In genomic region chr5:142906532-142907047, GRCm38 (mm10) we compare ENCODE assay signal across 8 mouse cellular contexts. TPM values are rescaled to one million over a fixed set of nuclear protein-coding genes. Genes with fewer than 3 reads are reported as not detected.
DNase-seq lines count a peak whose midpoint lies in the region; ATAC-seq and TF ChIP-seq lines count a peak whose summit lies in the region.

Gene Actb (minus strand): TSS chr5:142906754.

- H3K9me3 ChIP-seq in MEL (replicated peaks; ENCODE audit: insufficient read depth, low read length), result no peaks in the 10 kb centered on the region
- H3K9me3 ChIP-seq in hindbrain, embryonic 10.5 days, result no peaks in the 10 kb centered on the region
- H3K9me3 ChIP-seq in lung, postnatal 0 days (ENCODE audit: low read length), result no peaks in the 10 kb centered on the region

- ATAC-seq in frontal cortex, adult (ENCODE audit: low TSS enrichment), result peak; percentile 60
- ATAC-seq in lung, postnatal 0 days, result peak; percentile 65

- H3K4me1 ChIP-seq in MEL (ENCODE audit: control insufficient read depth in 1 of 2, insufficient read depth in 2 of 2, low read length in 2 of 2), result peaks cover 11 to 44% of the 10 kb centered on the region in 2 experiments
- H3K4me1 ChIP-seq in hindbrain, embryonic 10.5 days (replicated peaks), result peaks cover 56% of the 10 kb centered on the region
- H3K4me1 ChIP-seq in lung, postnatal 0 days (ENCODE audit: insufficient read depth, low read depth, low read length), result peaks cover 32% of the 10 kb centered on the region

- peak; percentile 96 for DNase-seq in MEL (ENCODE audit: low read depth, low spot score)
- DNase-seq in cerebellum, adult 8-10 months, result peak; percentile 96
- peak; percentile 97 for DNase-seq in hindbrain, embryonic 10.5 days (ENCODE audit: low spot score)
- peak; percentile 96 for DNase-seq in layer of hippocampus, adult 9-11 months
- DNase-seq in lung, postnatal 0 days (ENCODE audit: low spot score), result peak; percentile 98
- DNase-seq in ovary, postnatal 14 days (ENCODE audit: low spot score), result peak; percentile 97
- peak; percentile 98 for DNase-seq in thymus, postnatal 14 days

- no peak for TF ChIP-seq CTCF in MEL (IDR thresholded peaks at IDR 0.05 in 2 of 3, conservative IDR thresholded peaks at IDR 0.05 in 1 of 3; ENCODE audit: control insufficient read depth in 1 of 3, insufficient read depth in 1 of 3, low read depth in 2 of 3, low read length in 3 of 3, poor library complexity in 1 of 3, severe bottlenecking in 1 of 3)
- TF ChIP-seq CTCF in lung, postnatal 0 days (IDR thresholded peaks at IDR 0.05), result peak; percentile 34; the same call in 1 of the 2 replicates

- TF ChIP-seq POLR2A in MEL (IDR thresholded peaks at IDR 0.05; ENCODE audit: control insufficient read depth in 1 of 2, insufficient read depth in 1 of 2, low read depth in 1 of 2, low read length in 2 of 2, poor library complexity in 1 of 2), result peak; percentile 99 to 100

- peaks cover 22% of the 10 kb centered on the region for H3K79me2 ChIP-seq in MEL (ENCODE audit: control insufficient read depth, insufficient read depth, low read length, poor library complexity)

- peaks cover 13 to 36% of the 10 kb centered on the region in 2 experiments for H3K36me3 ChIP-seq in MEL (ENCODE audit: control insufficient read depth in 1 of 2, insufficient read depth in 2 of 2, low read length in 2 of 2)
- peaks cover 43% of the 10 kb centered on the region for H3K36me3 ChIP-seq in hindbrain, embryonic 10.5 days
- H3K36me3 ChIP-seq in lung, postnatal 0 days (ENCODE audit: insufficient read depth, low read length), result peaks cover 37% of the 10 kb centered on the region

- H3K4me2 ChIP-seq in lung, postnatal 0 days (replicated peaks; ENCODE audit: low read depth, low read length), result peak within 1 kb of the TSS; percentile 80

- WGBS in hindbrain, embryonic 10.5 days, result under 1% methylated on average over 41 of the region's 41 CpGs
- 1% methylated on average over 40 of the region's 41 CpGs for WGBS in lung, postnatal 0 days

- peak within 1 kb of the TSS; percentile 95 for H3K9ac ChIP-seq in MEL (ENCODE audit: control insufficient read depth, low read depth, low read length, poor library complexity, severe bottlenecking)
- H3K9ac ChIP-seq in lung, postnatal 0 days (replicated peaks; ENCODE audit: low read depth), result peak within 1 kb of the TSS; percentile 100

- H3K27ac ChIP-seq in MEL (ENCODE audit: control insufficient read depth, low read depth, low read length), result peak within 1 kb of the TSS; percentile 96
- H3K27ac ChIP-seq in hindbrain, embryonic 10.5 days, result peak within 1 kb of the TSS; percentile 100
- peak within 1 kb of the TSS; percentile 100 for H3K27ac ChIP-seq in lung, postnatal 0 days (ENCODE audit: low read length)

- H3K4me3 ChIP-seq in MEL (ENCODE audit: control insufficient read depth in 1 of 2, insufficient read depth in 1 of 2, low read depth in 2 of 2, low read length in 2 of 2), result peak within 1 kb of the TSS; percentile 66 to 95
- H3K4me3 ChIP-seq in hindbrain, embryonic 10.5 days, result peak within 1 kb of the TSS; percentile 97
- H3K4me3 ChIP-seq in lung, postnatal 0 days (ENCODE audit: low read depth, low read length), result peak within 1 kb of the TSS; percentile 100

- H3K27me3 ChIP-seq in MEL (ENCODE audit: control insufficient read depth in 1 of 2, insufficient read depth in 2 of 2, low read length in 2 of 2), result no peaks in the 10 kb centered on the region
- H3K27me3 ChIP-seq in hindbrain, embryonic 10.5 days (ENCODE audit: insufficient read depth, poor library complexity, severe bottlenecking), result peaks cover 6% of the 10 kb centered on the region; the same call in 1 of the 2 replicates
- no peaks in the 10 kb centered on the region for H3K27me3 ChIP-seq in lung, postnatal 0 days (replicated peaks; ENCODE audit: insufficient read depth, low read length)

- no peak for TF ChIP-seq RAD21 in MEL (IDR thresholded peaks at IDR 0.05; ENCODE audit: low read depth, low read length)

- no peak; a peak in 1 of 4 replicates for TF ChIP-seq EP300 in MEL (IDR thresholded peaks at IDR 0.05; ENCODE audit: low read depth in 1 of 2, low read length in 2 of 2)
- peak; percentile 44 for TF ChIP-seq EP300 in lung, postnatal 0 days (IDR thresholded peaks at IDR 0.05)

TF ChIP-seq in MEL, 35 proteins besides CTCF, POLR2A, EP300 and RAD21:
- peak; percentile 61; the same call in 1 of the 2 replicates for TF ChIP-seq BHLHE40 (IDR thresholded peaks at IDR 0.05; ENCODE audit: borderline replicate concordance, low read depth, low read length)
- peak; percentile 55; the same call in 1 of the 2 replicates for TF ChIP-seq MYC (IDR thresholded peaks at IDR 0.05; ENCODE audit: low read depth, low read length)
- TF ChIP-seq TBP (IDR thresholded peaks at IDR 0.05; ENCODE audit: low read depth, low read length), result peak; percentile 99
- TF ChIP-seq RCOR1 (IDR thresholded peaks at IDR 0.05; ENCODE audit: low read depth, low read length), result peak; percentile 69
- no peak for TF ChIP-seq USF2 (IDR thresholded peaks at IDR 0.05; ENCODE audit: borderline replicate concordance in 1 of 2, insufficient read depth in 1 of 2, low read depth in 1 of 2, low read length in 2 of 2)
- peak; percentile 76 for TF ChIP-seq ETS1 (IDR thresholded peaks at IDR 0.05; ENCODE audit: low read depth, low read length)
- TF ChIP-seq KAT2A (conservative IDR thresholded peaks at IDR 0.05; ENCODE audit: low read depth, low read length), result no peak; the same call in 1 of the 2 replicates
- TF ChIP-seq SIN3A (IDR thresholded peaks at IDR 0.05; ENCODE audit: low read length), result peak; percentile 80
- TF ChIP-seq POLR2AphosphoS5 (IDR thresholded peaks at IDR 0.05; ENCODE audit: borderline replicate concordance, low read depth, low read length), result peak; percentile 99; the same call in 1 of the 2 replicates
- peak; percentile 72 for TF ChIP-seq TCF12 (IDR thresholded peaks at IDR 0.05; ENCODE audit: low read depth, low read length)
- no peak for TF ChIP-seq ZC3H11A (IDR thresholded peaks at IDR 0.05; ENCODE audit: low read depth, low read length)
- peak; percentile 46; the same call in 1 of the 2 replicates for TF ChIP-seq NRF1 (IDR thresholded peaks at IDR 0.05; ENCODE audit: insufficient read depth, low read depth, low read length, poor library complexity, severe bottlenecking)
- TF ChIP-seq ZNF384 (IDR thresholded peaks at IDR 0.05; ENCODE audit: low read depth, low read length), result peak; percentile 100
- no peak for TF ChIP-seq CHD2 (IDR thresholded peaks at IDR 0.05; ENCODE audit: low read length)
- peak; percentile 76; the same call in 1 of the 2 replicates for TF ChIP-seq ZKSCAN1 (IDR thresholded peaks at IDR 0.05; ENCODE audit: low read depth, low read length)
- no peak for TF ChIP-seq GATA1 (IDR thresholded peaks at IDR 0.05; ENCODE audit: low read depth, low read length)
- TF ChIP-seq POLR2AphosphoS2 (IDR thresholded peaks at IDR 0.05; ENCODE audit: low read length), result peak; percentile 98
- TF ChIP-seq MAFK (IDR thresholded peaks at IDR 0.05; ENCODE audit: borderline replicate concordance, low read depth, low read length), result no peak
- peak; percentile 100 for TF ChIP-seq NELFE (IDR thresholded peaks at IDR 0.05; ENCODE audit: low read depth, low read length)
- TF ChIP-seq ZMIZ1 (IDR thresholded peaks at IDR 0.05; ENCODE audit: low read depth, low read length), result peak; percentile 100
- no peak for TF ChIP-seq UBTF (IDR thresholded peaks at IDR 0.05; ENCODE audit: borderline replicate concordance, insufficient read depth, low read depth, low read length)
- TF ChIP-seq USF1 (IDR thresholded peaks at IDR 0.05; ENCODE audit: low read depth, low read length), result peak; percentile 60; the same call in 1 of the 2 replicates
- TF ChIP-seq E2F4 (IDR thresholded peaks at IDR 0.05; ENCODE audit: borderline replicate concordance, low read depth, low read length), result no peak
- TF ChIP-seq MXI1 (IDR thresholded peaks at IDR 0.05; ENCODE audit: low read depth, low read length), result peak; percentile 30; the same call in 1 of the 2 replicates
- no peak for TF ChIP-seq CHD1 (IDR thresholded peaks at IDR 0.05; ENCODE audit: low read depth, low read length)
- TF ChIP-seq TAL1 (IDR thresholded peaks at IDR 0.05; ENCODE audit: low read length), result no peak
- peak; percentile 73 for TF ChIP-seq HCFC1 (IDR thresholded peaks at IDR 0.05; ENCODE audit: low read depth, low read length)
- TF ChIP-seq GABPA (IDR thresholded peaks at IDR 0.05; ENCODE audit: low read depth, low read length), result no peak
- TF ChIP-seq ELF1 (IDR thresholded peaks at IDR 0.05; ENCODE audit: low read depth, low read length), result peak; percentile 66
- TF ChIP-seq MAX (IDR thresholded peaks at IDR 0.05; ENCODE audit: low read length), result peak; percentile 73
- peak; percentile 99 for TF ChIP-seq MAZ (IDR thresholded peaks at IDR 0.05; ENCODE audit: low read depth, low read length)

RNA-seq across cellular contexts. Expression of gene Actb, which starts in this region (rescaled TPM):
- total RNA-seq in MEL (2012; rRNA removed), result 3,019 and 3,042 TPM in 2 replicates
- polyA plus RNA-seq in MEL (2012; ENCODE audit: insufficient read depth in 1 of 2, insufficient read length in 2 of 2, low read depth in 1 of 2, low replicate concordance in 2 of 2, missing spikeins in 1 of 2), result 1,000 to 10,000 TPM; 1,403 to 4,417 TPM
- 14,349 and 15,462 TPM in 2 replicates for polyA plus RNA-seq in hindbrain, embryonic 10.5 days (2016; fragmentation: Nextera tagmentation; extraction: Ambion mirVana)
- 18,716 and 19,008 TPM in 2 replicates for polyA plus RNA-seq in lung, postnatal 0 days (2015; fragmentation: Nextera tagmentation; extraction: Ambion mirVana)

Comparison
In these comparisons a context has a peak if more than half of its experiments do, and no peak if none do; other contexts are left out.
1. Peak in every context shown above with its lines: DNase-seq, ATAC-seq, H3K4me3 ChIP-seq and H3K27ac ChIP-seq.